Mouse (Mus musculus): ENCODE results near the gene Sapcd2. TPM values are rescaled to one million over a fixed set of nuclear protein-coding genes. Genes with fewer than 3 reads are reported as not detected.

Sapcd2 gene
- polyA plus RNA-seq, 1 experiment from 2014 or later, result 9.6 TPM

Other genes with a start within 250 kb of the Sapcd2 start
- 21.4 and 24.6 TPM in 2 replicates for gene Nrarp, start 191.6 kb upstream of the Sapcd2 start, polyA plus RNA-seq (2015; fragmentation: Nextera tagmentation; extraction: Ambion mirVana)
- 1.6 and 1.9 TPM in 2 replicates for gene Tor4a, start 175.4 kb upstream of the Sapcd2 start, polyA plus RNA-seq (2015; fragmentation: Nextera tagmentation; extraction: Ambion mirVana)
- 98.3 and 104 TPM in 2 replicates for gene Nelfb, start 160.8 kb upstream of the Sapcd2 start, polyA plus RNA-seq (2015; fragmentation: Nextera tagmentation; extraction: Ambion mirVana)
- not detected in 2 replicates for gene Stpg3, start 157.7 kb upstream of the Sapcd2 start, polyA plus RNA-seq (2015; fragmentation: Nextera tagmentation; extraction: Ambion mirVana)
- 0.40 and 1.3 TPM in 2 replicates for gene Fam166a, start 153.6 kb upstream of the Sapcd2 start, polyA plus RNA-seq (2015; fragmentation: Nextera tagmentation; extraction: Ambion mirVana)
- 349 and 363 TPM in 2 replicates for gene Tubb4b, start 147.6 kb upstream of the Sapcd2 start, polyA plus RNA-seq (2015; fragmentation: Nextera tagmentation; extraction: Ambion mirVana)
- gene Slc34a3, start 138.0 kb upstream of the Sapcd2 start, polyA plus RNA-seq (2015; fragmentation: Nextera tagmentation; extraction: Ambion mirVana), result not detected in 2 replicates
- not detected in 2 replicates for gene Rnf224, start 135.5 kb upstream of the Sapcd2 start, polyA plus RNA-seq (2015; fragmentation: Nextera tagmentation; extraction: Ambion mirVana)
- gene Rnf208, start 130.1 kb upstream of the Sapcd2 start, polyA plus RNA-seq (2015; fragmentation: Nextera tagmentation; extraction: Ambion mirVana), result 90.3 and 92.4 TPM in 2 replicates
- 0.26 TPM in 1 of 2 replicates, not detected in the other for gene Cysrt1, start 129.9 kb upstream of the Sapcd2 start, polyA plus RNA-seq (2015; fragmentation: Nextera tagmentation; extraction: Ambion mirVana)
- 5.1 and 6.2 TPM in 2 replicates for gene AL732309.1, start 125.5 kb upstream of the Sapcd2 start, polyA plus RNA-seq (2015; fragmentation: Nextera tagmentation; extraction: Ambion mirVana)
- gene Tmem203, start 116.9 kb upstream of the Sapcd2 start, polyA plus RNA-seq (2015; fragmentation: Nextera tagmentation; extraction: Ambion mirVana), result 18.6 and 20.9 TPM in 2 replicates
- gene Tprn, start 109.7 kb upstream of the Sapcd2 start, polyA plus RNA-seq (2015; fragmentation: Nextera tagmentation; extraction: Ambion mirVana), result 16.2 and 17.6 TPM in 2 replicates
- gene Ssna1, start 99.9 kb upstream of the Sapcd2 start, polyA plus RNA-seq (2015; fragmentation: Nextera tagmentation; extraction: Ambion mirVana), result 189 and 199 TPM in 2 replicates
- 143 TPM in 2 replicates for gene Anapc2, start 99.8 kb upstream of the Sapcd2 start, polyA plus RNA-seq (2015; fragmentation: Nextera tagmentation; extraction: Ambion mirVana)
- not detected in 2 replicates for gene Tmem210, start 84.2 kb upstream of the Sapcd2 start, polyA plus RNA-seq (2015; fragmentation: Nextera tagmentation; extraction: Ambion mirVana)
- 0.22 TPM in 1 of 2 replicates, not detected in the other for gene Lrrc26, start 82.4 kb upstream of the Sapcd2 start, polyA plus RNA-seq (2015; fragmentation: Nextera tagmentation; extraction: Ambion mirVana)
- 22.5 and 24.5 TPM in 2 replicates for gene Grin1, start 53.1 kb upstream of the Sapcd2 start, polyA plus RNA-seq (2015; fragmentation: Nextera tagmentation; extraction: Ambion mirVana)
- 50.0 and 59.8 TPM in 2 replicates for gene Man1b1, start 40.0 kb upstream of the Sapcd2 start, polyA plus RNA-seq (2015; fragmentation: Nextera tagmentation; extraction: Ambion mirVana)
- gene Dpp7, start 16.0 kb upstream of the Sapcd2 start, polyA plus RNA-seq (2015; fragmentation: Nextera tagmentation; extraction: Ambion mirVana), result 22.8 and 23.0 TPM in 2 replicates
- gene Uap1l1, start 6.6 kb upstream of the Sapcd2 start, polyA plus RNA-seq (2015; fragmentation: Nextera tagmentation; extraction: Ambion mirVana), result 5.2 and 6.2 TPM in 2 replicates
- gene Entpd2, start 23.6 kb downstream of the Sapcd2 start, polyA plus RNA-seq (2015; fragmentation: Nextera tagmentation; extraction: Ambion mirVana), result 2.6 and 3.6 TPM in 2 replicates
- gene Npdc1, start 27.0 kb downstream of the Sapcd2 start, polyA plus RNA-seq (2015; fragmentation: Nextera tagmentation; extraction: Ambion mirVana), result 411 and 423 TPM in 2 replicates
- 0.19 TPM in 1 of 2 replicates, not detected in the other for gene Fut7, start 50.9 kb downstream of the Sapcd2 start, polyA plus RNA-seq (2015; fragmentation: Nextera tagmentation; extraction: Ambion mirVana)
- gene Abca2, start 56.4 kb downstream of the Sapcd2 start, polyA plus RNA-seq (2015; fragmentation: Nextera tagmentation; extraction: Ambion mirVana), result 10.0 and 11.6 TPM in 2 replicates
- gene Clic3, start 84.5 kb downstream of the Sapcd2 start, polyA plus RNA-seq (2015; fragmentation: Nextera tagmentation; extraction: Ambion mirVana), result 3.4 and 3.7 TPM in 2 replicates
- 91.6 and 98.8 TPM in 2 replicates for gene Paxx, start 88.8 kb downstream of the Sapcd2 start, polyA plus RNA-seq (2015; fragmentation: Nextera tagmentation; extraction: Ambion mirVana)
- gene Ptgds, start 97.7 kb downstream of the Sapcd2 start, polyA plus RNA-seq (2015; fragmentation: Nextera tagmentation; extraction: Ambion mirVana), result 50.3 and 50.5 TPM in 2 replicates
- gene Lcn12, start 121.6 kb downstream of the Sapcd2 start, polyA plus RNA-seq (2015; fragmentation: Nextera tagmentation; extraction: Ambion mirVana), result not detected in 2 replicates
- 119 and 125 TPM in 2 replicates for gene Fbxw5, start 128.4 kb downstream of the Sapcd2 start, polyA plus RNA-seq (2015; fragmentation: Nextera tagmentation; extraction: Ambion mirVana)
- gene C8g, start 129.4 kb downstream of the Sapcd2 start, polyA plus RNA-seq (2015; fragmentation: Nextera tagmentation; extraction: Ambion mirVana), result 5.4 and 5.5 TPM in 2 replicates
- gene Traf2, start 174.6 kb downstream of the Sapcd2 start, polyA plus RNA-seq (2015; fragmentation: Nextera tagmentation; extraction: Ambion mirVana), result 21.1 and 21.2 TPM in 2 replicates
- gene Edf1, start 185.5 kb downstream of the Sapcd2 start, polyA plus RNA-seq (2015; fragmentation: Nextera tagmentation; extraction: Ambion mirVana), result 409 and 436 TPM in 2 replicates
- gene Mamdc4, start 202.5 kb downstream of the Sapcd2 start, polyA plus RNA-seq (2015; fragmentation: Nextera tagmentation; extraction: Ambion mirVana), result 2.3 and 2.6 TPM in 2 replicates
- gene Phpt1, start 202.9 kb downstream of the Sapcd2 start, polyA plus RNA-seq (2015; fragmentation: Nextera tagmentation; extraction: Ambion mirVana), result 179 and 182 TPM in 2 replicates
- 8.1 and 8.2 TPM in 2 replicates for gene Ajm1, start 209.4 kb downstream of the Sapcd2 start, polyA plus RNA-seq (2015; fragmentation: Nextera tagmentation; extraction: Ambion mirVana)
- 67.9 and 75.5 TPM in 2 replicates for gene Rabl6, start 236.2 kb downstream of the Sapcd2 start, polyA plus RNA-seq (2015; fragmentation: Nextera tagmentation; extraction: Ambion mirVana)
- 0.21 and 0.25 TPM in 2 replicates for gene Ccdc183, start 245.4 kb downstream of the Sapcd2 start, polyA plus RNA-seq (2015; fragmentation: Nextera tagmentation; extraction: Ambion mirVana)
- gene Tmem141, start 249.7 kb downstream of the Sapcd2 start, polyA plus RNA-seq (2015; fragmentation: Nextera tagmentation; extraction: Ambion mirVana), result 35.0 and 42.2 TPM in 2 replicates